Mouse (Mus musculus): ENCODE data around the gene Tmco1.

- TF ChIP-seq POLR2A (IDR thresholded peaks at IDR 0.05; ENCODE audit: low read depth, low read length) (no peak), CTCF (IDR thresholded peaks at IDR 0.05; ENCODE audit: extremely low read depth, insufficient read length, insufficient replicate concordance, low read depth, low read length) (no peak)
These were observed 60.3 kb downstream of the Tmco1 start for GRCm38 (mm10) chr1:167368513-167368912.
